Mouse (Mus musculus) lung, postnatal 0 days (tissue): ENCODE data around the gene Pax4. TPM values are rescaled to one million over a fixed set of nuclear protein-coding genes. Genes with fewer than 3 reads are reported as not detected.

Source experiments
- ATAC-seq: fragments of 200-750 bp; cut with Nextera tagmentation; 2 replicates; pipeline ENCODE4 v1.8.0; 2017; ENCODE audit warnings: moderate library complexity
- DNase-seq: peaks from one replicate; pipeline ENCODE4 v3.0.0-alpha.2; 2016; ENCODE audit warnings: low spot score
- H3K27ac ChIP-seq: fragments of 300-500 bp; sonication (generic); 2 replicates; pipeline ENCODE4 v1.5.1; 2014; ENCODE audit warnings: antibody characterized with exemption, mild to moderate bottlenecking, low read length, mixed read lengths
- H3K27me3 ChIP-seq: fragments of 300-500 bp; sonication (generic); replicated peaks from 2 replicates; pipeline ENCODE4 v1.6.1; 2014; ENCODE audit warnings: low read length, mixed read lengths; ENCODE audit not compliant: insufficient read depth
- H3K36me3 ChIP-seq: fragments of 300-500 bp; sonication (generic); 2 replicates; pipeline ENCODE4 v1.6.1; 2014; ENCODE audit warnings: low read length, mixed read lengths; ENCODE audit not compliant: insufficient read depth
- H3K4me1 ChIP-seq: fragments of 300-500 bp; sonication (generic); 2 replicates; pipeline ENCODE4 v1.6.1; 2014; ENCODE audit warnings: antibody characterized with exemption, low read depth, low read length, mixed read lengths; ENCODE audit not compliant: insufficient read depth
- H3K4me2 ChIP-seq: fragments of 300-500 bp; sonication (generic); replicated peaks from 2 replicates; pipeline ENCODE4 v1.6.1; 2014; ENCODE audit warnings: low read depth, mild to moderate bottlenecking, low read length, moderate library complexity, mixed read lengths
- H3K4me3 ChIP-seq: fragments of 300-500 bp; sonication (generic); 2 replicates; pipeline ENCODE4 v1.5.1; 2014; ENCODE audit warnings: low read depth, low read length
- H3K9ac ChIP-seq: fragments of 300-500 bp; sonication (generic); replicated peaks from 2 replicates; pipeline ENCODE4 v1.6.1; 2014; ENCODE audit warnings: low read depth, mild to moderate bottlenecking
- H3K9me3 ChIP-seq: fragments of 300-500 bp; sonication (generic); 2 replicates; pipeline ENCODE4 v1.6.1; 2016; ENCODE audit warnings: low read length, mixed read lengths
- CTCF ChIP-seq: IDR thresholded peaks from 2 replicates; pipeline ENCODE4 v1.5.1; 2016; ENCODE audit warnings: antibody characterized with exemption, mild to moderate bottlenecking
- EP300 ChIP-seq: IDR thresholded peaks from 2 replicates; pipeline ENCODE4 v1.6.1; 2016; ENCODE audit warnings: antibody characterized with exemption, mild to moderate bottlenecking, control low read depth
- WGBS: fragments of 180-500 bp; shearing (Covaris S2); extraction: QIAGEN DNeasy Blood & Tissue Kit; methylation state at CpG from one replicate; pipeline ENCODE4 v1.1.7; 2014; 5-methylcytosine and 5-hydroxymethylcytosine counted together
- polyA plus RNA-seq: library from polyadenylated mRNA; unstranded; fragments of >200 nt; fragmentation: Nextera tagmentation; extraction: Ambion mirVana; gene quantifications from 2 replicates; pipeline ENCODE4 v1.2.1, GENCODE M21; 2015

Gene Pax4
- polyA plus RNA-seq, 1 experiment from 2014 or later = not detected

DNA sequence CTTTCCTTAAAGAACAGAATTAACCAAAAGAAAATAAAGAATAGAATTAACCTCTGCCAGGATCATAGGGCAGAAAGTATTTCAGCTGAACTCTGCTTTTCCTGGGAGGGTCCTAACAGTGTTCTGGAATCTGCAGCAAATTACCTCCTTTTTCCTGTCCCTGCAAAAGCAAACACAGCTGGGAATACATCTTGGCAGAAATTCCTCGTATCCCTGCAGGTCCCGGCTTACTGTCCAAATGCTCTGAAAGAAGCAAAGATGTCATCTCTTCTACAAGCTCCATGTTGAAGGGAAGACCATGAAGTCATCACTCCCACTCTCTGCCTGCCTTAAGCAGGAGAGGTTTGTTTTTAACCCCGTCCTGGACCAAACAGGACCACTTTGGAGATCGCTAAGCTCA lies 32.2 kb downstream of the Pax4 start:
- 62% methylated on average over 4 of the region's 4 CpGs for WGBS
- TF ChIP-seq EP300 = no peak
- no peak for TF ChIP-seq CTCF
- Histone ChIP-seq H3K4me2 (no peak overlapping the region), H3K9ac (no peak overlapping the region), H3K9me3 (no peaks in the 10 kb centered on the region), H3K27me3 (no peaks in the 10 kb centered on the region), H3K36me3 (peaks cover 14% of the 10 kb centered on the region; the same call in 1 of the 2 replicates), H3K4me1 (peaks cover 15% of the 10 kb centered on the region; the same call in 1 of the 2 replicates), H3K27ac (no peak overlapping the region), H3K4me3 (no peak overlapping the region)
- ATAC-seq (no peak), DNase-seq (no peak)

DNA sequence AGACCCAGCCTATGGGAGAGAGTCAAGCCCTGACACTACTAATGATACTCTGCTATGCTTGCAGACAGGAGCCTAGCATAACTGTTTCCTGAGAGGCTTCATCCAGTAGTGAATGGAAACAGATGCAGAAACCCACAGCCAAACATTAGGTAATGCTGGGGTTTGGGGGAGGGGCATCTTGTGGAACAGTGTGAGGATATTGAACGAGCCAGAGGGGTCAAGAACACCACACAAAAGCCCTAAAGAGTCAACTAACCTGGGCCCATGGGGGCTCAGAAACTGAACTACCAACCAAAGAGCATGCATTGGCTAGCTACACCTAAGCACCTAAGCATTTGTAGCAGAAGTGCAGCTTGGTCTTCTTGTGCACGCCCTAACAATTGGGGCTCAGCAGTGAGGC lies 37.9 kb downstream of the Pax4 start:
- TF ChIP-seq EP300 = no peak
- H3K9ac ChIP-seq = no peak overlapping the region
- 70% methylated on average over 2 of the region's 2 CpGs for WGBS
- no peak overlapping the region for H3K27ac ChIP-seq
- no peaks in the 10 kb centered on the region for H3K4me1 ChIP-seq
- H3K27me3 ChIP-seq = no peaks in the 10 kb centered on the region
- no peaks in the 10 kb centered on the region for H3K9me3 ChIP-seq
- DNase-seq = no peak
- no peak overlapping the region for H3K4me3 ChIP-seq
- H3K36me3 ChIP-seq = peaks cover 2% of the 10 kb centered on the region; the same call in 1 of the 2 replicates
- no peak overlapping the region for H3K4me2 ChIP-seq
- ATAC-seq = no peak

DNA sequence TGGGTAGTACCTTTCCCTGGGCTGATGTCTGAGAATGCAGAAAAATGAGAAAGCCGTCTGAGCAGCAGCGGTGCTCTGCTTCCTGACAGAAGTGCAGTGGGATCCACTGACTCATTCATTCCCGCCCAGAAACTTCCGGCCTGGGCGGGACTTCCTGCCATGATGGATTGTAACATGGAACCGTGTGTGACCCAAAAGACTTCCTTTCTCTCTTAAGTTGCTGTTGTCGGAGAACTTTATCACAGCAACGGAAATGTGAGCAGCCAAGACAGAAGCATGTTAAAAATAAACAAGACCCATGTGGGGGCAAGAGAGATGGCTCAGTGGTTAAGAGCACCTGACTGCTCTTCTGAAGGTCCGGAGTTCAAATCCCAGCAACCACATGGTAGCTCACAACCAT lies 39.1 kb downstream of the Pax4 start:
- H3K9ac ChIP-seq = no peak overlapping the region
- peak; percentile 60 for DNase-seq
- H3K4me3 ChIP-seq = no peak overlapping the region
- no peaks in the 10 kb centered on the region for H3K27me3 ChIP-seq
- H3K27ac ChIP-seq = no peak overlapping the region
- peak; percentile 54 for ATAC-seq
- 56% methylated on average over 9 of the region's 9 CpGs for WGBS
- no peak overlapping the region for H3K4me2 ChIP-seq
- no peak for TF ChIP-seq CTCF
- TF ChIP-seq EP300 = peak; percentile 55; the same call in 1 of the 2 replicates
- no peaks in the 10 kb centered on the region for H3K9me3 ChIP-seq
- no peaks in the 10 kb centered on the region for H3K4me1 ChIP-seq
- H3K36me3 ChIP-seq = no peaks in the 10 kb centered on the region

DNA sequence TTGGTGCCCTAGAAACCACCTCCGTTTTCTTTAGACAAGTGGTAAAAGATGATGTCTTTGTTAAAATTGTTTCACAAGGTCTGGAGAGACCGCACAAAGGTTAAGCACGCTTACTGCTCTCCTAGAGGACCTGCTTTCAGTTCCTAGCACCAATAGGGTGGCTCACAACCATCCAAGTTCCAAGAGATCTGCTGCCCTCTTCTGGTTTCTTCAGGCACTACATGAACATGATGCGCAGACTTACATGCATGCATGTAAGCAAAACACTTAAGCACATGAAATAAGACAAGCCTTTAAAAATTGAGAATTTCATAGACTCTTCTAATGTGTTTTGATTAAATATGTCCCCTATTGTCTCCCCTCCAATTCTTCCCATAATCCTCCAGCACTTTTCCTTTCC lies 49.4 kb downstream of the Pax4 start:
- DNase-seq = no peak
- Histone ChIP-seq H3K4me2 (no peak overlapping the region), H3K36me3 (no peaks in the 10 kb centered on the region), H3K4me3 (no peak overlapping the region), H3K9ac (no peak overlapping the region), H3K9me3 (no peaks in the 10 kb centered on the region), H3K27me3 (peaks cover 14% of the 10 kb centered on the region; the same call in 1 of the 2 replicates), H3K27ac (no peak overlapping the region), H3K4me1 (0 out of 2 replicates have a peak, but pooled peaks cover 3% of the 10 kb centered on the region)
- ATAC-seq = no peak
- WGBS = 92% methylated on average over 4 of the region's 4 CpGs
- TF ChIP-seq CTCF (peak; percentile 21), EP300 (no peak)

DNA sequence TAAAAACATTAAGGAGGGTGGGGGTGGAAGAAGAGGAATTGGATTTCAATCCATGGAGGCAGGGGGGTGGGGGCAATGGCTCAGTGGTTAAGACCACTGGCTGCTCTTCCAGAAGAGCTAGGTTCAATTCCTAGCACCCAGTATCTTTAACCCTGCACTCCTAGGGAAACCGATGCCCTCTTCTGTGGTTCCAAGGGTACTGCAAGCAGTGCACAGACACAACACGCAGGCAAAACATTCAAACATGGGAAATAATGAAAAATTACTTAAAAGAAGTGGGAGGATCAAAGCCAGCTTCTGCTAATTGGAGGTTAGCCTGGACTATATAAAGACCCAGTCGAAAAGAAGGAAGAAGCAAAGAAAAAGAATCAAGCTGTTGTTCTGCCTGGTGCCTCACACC lies 50.4 kb downstream of the Pax4 start:
- peaks cover 14% of the 10 kb centered on the region; the same call in 1 of the 2 replicates for H3K27me3 ChIP-seq
- no peak overlapping the region for H3K9ac ChIP-seq
- WGBS = 79% methylated on average over 3 of the region's 3 CpGs
- TF ChIP-seq CTCF (no peak), EP300 (no peak)
- H3K4me2 ChIP-seq = no peak overlapping the region
- H3K4me1 ChIP-seq = 0 out of 2 replicates have a peak, but pooled peaks cover 3% of the 10 kb centered on the region
- H3K27ac ChIP-seq = no peak overlapping the region
- no peaks in the 10 kb centered on the region for H3K36me3 ChIP-seq
- no peaks in the 10 kb centered on the region for H3K9me3 ChIP-seq
- ATAC-seq (no peak), DNase-seq (no peak)
- no peak overlapping the region for H3K4me3 ChIP-seq

DNA sequence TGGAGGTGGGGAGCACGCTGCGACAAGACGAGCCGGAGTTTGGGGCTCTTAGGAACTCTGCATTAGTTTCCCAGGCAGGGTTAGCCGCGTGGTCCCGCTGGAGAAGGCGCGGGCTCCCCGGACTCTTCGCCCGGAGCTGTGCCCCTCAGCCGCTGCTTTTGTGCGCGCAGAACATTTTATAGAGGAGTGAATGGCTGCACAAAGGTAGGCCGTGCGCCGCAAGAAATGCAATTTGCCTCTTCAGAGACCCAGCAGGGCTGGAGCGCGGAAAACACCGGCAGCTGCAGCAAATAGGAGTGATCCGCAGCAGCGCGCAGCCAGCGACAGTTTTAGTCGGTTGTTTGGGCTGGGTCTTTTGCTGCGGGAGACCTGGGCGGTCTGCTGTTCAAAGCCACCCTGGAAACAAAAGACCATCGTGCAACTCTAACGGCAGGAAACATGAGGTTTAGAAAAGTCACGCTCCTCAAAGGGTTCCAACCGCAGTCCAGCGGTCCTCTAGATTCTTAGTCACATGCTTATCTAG lies 51.4 kb downstream of the Pax4 start, which contains the start of gene Zfp800:
Zfp800 (minus strand) TSS at position 325 of the 523 bp plus-strand sequence.
- Histone ChIP-seq H3K4me2 (peak within 1 kb of the TSS; percentile 59), H3K27me3 (peaks cover 14% of the 10 kb centered on the region; the same call in 1 of the 2 replicates), H3K9ac (no peak within 1 kb of the TSS), H3K4me1 (0 out of 2 replicates have a peak, but pooled peaks cover 3% of the 10 kb centered on the region), H3K27ac (no peak within 1 kb of the TSS), H3K9me3 (no peaks in the 10 kb centered on the region), H3K4me3 (peak within 1 kb of the TSS; percentile 35), H3K36me3 (no peaks in the 10 kb centered on the region)
- WGBS = 1% methylated on average over 33 of the region's 33 CpGs
- no peak for TF ChIP-seq CTCF
- TF ChIP-seq EP300 = no peak
- no peak for ATAC-seq
- no peak for DNase-seq
